Mouse (Mus musculus) kidney, postnatal 0 days (tissue): ENCODE measurements at regions not wholly inside any gene's neighbourhood (a gene's known extent, or its start where the extent isn't known, plus 50 kb on each side); places are given as distances from the start of the nearest gene placed in this dataset.

Experiments used
- ATAC-seq: fragments of 200-750 bp; cut with Nextera tagmentation; replicated peaks from 2 replicates; pipeline ENCODE4 v1.8.0; 2017; ENCODE audit warnings: low read depth, moderate number of reproducible peaks, moderate TSS enrichment, moderate library complexity; ENCODE audit not compliant: low FRiP score
- DNase-seq: peaks from one replicate; pipeline ENCODE4 v3.0.0-alpha.2; 2016; ENCODE audit warnings: low spot score
- H3K27ac ChIP-seq: fragments of 300-500 bp; sonication (generic); 2 replicates; pipeline ENCODE4 v1.5.1; 2014; ENCODE audit warnings: mild to moderate bottlenecking
- H3K27me3 ChIP-seq: fragments of 300-500 bp; sonication (generic); 2 replicates; pipeline ENCODE4 v1.6.1; 2014; ENCODE audit warnings: low read length, mixed read lengths; ENCODE audit not compliant: insufficient read depth
- H3K36me3 ChIP-seq: fragments of 300-500 bp; sonication (generic); 2 replicates; pipeline ENCODE4 v1.6.1; 2014; ENCODE audit warnings: low read length, mixed read lengths; ENCODE audit not compliant: insufficient read depth
- H3K4me1 ChIP-seq: fragments of 300-500 bp; sonication (generic); replicated peaks from 2 replicates; pipeline ENCODE4 v1.6.1; 2014; ENCODE audit warnings: antibody characterized with exemption, low read length, mixed read lengths; ENCODE audit not compliant: insufficient read depth
- H3K4me2 ChIP-seq: fragments of 300-500 bp; sonication (generic); 2 replicates; pipeline ENCODE4 v1.6.1; 2014; ENCODE audit warnings: mild to moderate bottlenecking, low read length, moderate library complexity, mixed read lengths
- H3K4me3 ChIP-seq: fragments of 300-500 bp; sonication (generic); replicated peaks from 2 replicates; pipeline ENCODE4 v1.5.1; 2014; ENCODE audit warnings: low read depth, low read length
- H3K9ac ChIP-seq: fragments of 300-500 bp; sonication (generic); 2 replicates; pipeline ENCODE4 v1.6.1; 2014; ENCODE audit warnings: low read depth, low read length
- H3K9me3 ChIP-seq: fragments of 300-500 bp; sonication (generic); replicated peaks from 2 replicates; pipeline ENCODE4 v1.6.1; 2016; ENCODE audit warnings: low read length, inconsistent platforms, mixed read lengths
- CTCF ChIP-seq: IDR thresholded peaks from 2 replicates; pipeline ENCODE4 v1.5.1; 2016; ENCODE audit warnings: antibody characterized with exemption, low read depth, mild to moderate bottlenecking, moderate library complexity
- WGBS: fragments of 180-500 bp; shearing (Covaris S2); extraction: QIAGEN DNeasy Blood & Tissue Kit; methylation state at CpG from one replicate; pipeline ENCODE4 v1.1.7; 2014; 5-methylcytosine and 5-hydroxymethylcytosine counted together

- no peak overlapping the region for H3K27ac ChIP-seq
Observed at GRCm38 (mm10) chr13:114636731-114637130, 178.0 kb upstream of the Fst start.

GRCm38 (mm10) chr13:114639531-114639930 lies 178.5 kb upstream of the Mocs2 start:
- WGBS = 88% methylated on average over 2 of the region's 2 CpGs
- Histone ChIP-seq H3K9ac (no peak overlapping the region), H3K27me3 (no peaks in the 10 kb centered on the region), H3K36me3 (no peaks in the 10 kb centered on the region), H3K9me3 (no peaks in the 10 kb centered on the region), H3K27ac (no peak overlapping the region), H3K4me2 (no peak overlapping the region), H3K4me1 (no peaks in the 10 kb centered on the region), H3K4me3 (no peak overlapping the region)
- ATAC-seq = no peak
- no peak for DNase-seq
- TF ChIP-seq CTCF = no peak

More at GRCm38 (mm10) chr13:114636731-114637130, 178.0 kb upstream of the Fst start:
- Histone ChIP-seq H3K4me3 (no peak overlapping the region), H3K9me3 (no peaks in the 10 kb centered on the region), H3K27me3 (no peaks in the 10 kb centered on the region), H3K36me3 (no peaks in the 10 kb centered on the region), H3K4me2 (no peak overlapping the region), H3K4me1 (no peaks in the 10 kb centered on the region), H3K9ac (no peak overlapping the region)
- no peak for DNase-seq
- no peak for TF ChIP-seq CTCF
- 82% methylated on average over 4 of the region's 4 CpGs for WGBS
- ATAC-seq = no peak

GRCm38 (mm10) chr13:114641688-114642390 lies 176.2 kb upstream of the Mocs2 start:
- no peak for TF ChIP-seq CTCF
- Histone ChIP-seq H3K27ac (no peak overlapping the region), H3K4me1 (no peaks in the 10 kb centered on the region), H3K27me3 (no peaks in the 10 kb centered on the region), H3K36me3 (no peaks in the 10 kb centered on the region), H3K9ac (no peak overlapping the region), H3K4me3 (no peak overlapping the region), H3K4me2 (no peak overlapping the region), H3K9me3 (no peaks in the 10 kb centered on the region)
- ATAC-seq (no peak), DNase-seq (no peak)
- WGBS = 52% methylated on average over 9 of the region's 9 CpGs

GRCm38 (mm10) chr13:114642901-114643491 lies 175.0 kb upstream of the Mocs2 start:
- Histone ChIP-seq H3K4me3 (no peak overlapping the region), H3K27ac (no peak overlapping the region), H3K36me3 (no peaks in the 10 kb centered on the region), H3K9ac (no peak overlapping the region), H3K27me3 (no peaks in the 10 kb centered on the region), H3K4me2 (no peak overlapping the region), H3K9me3 (no peaks in the 10 kb centered on the region), H3K4me1 (no peaks in the 10 kb centered on the region)
- WGBS = 25% methylated on average over 3 of the region's 3 CpGs
- ATAC-seq (no peak), DNase-seq (no peak)
- TF ChIP-seq CTCF = no peak

GRCm38 (mm10) chr13:114643521-114643920 lies 174.5 kb upstream of the Mocs2 start:
- no peak overlapping the region for H3K4me3 ChIP-seq
- WGBS = 23% methylated on average over 11 of the region's 11 CpGs

GRCm38 (mm10) chr13:114654267-114654666 lies 163.8 kb upstream of the Mocs2 start:
- no peak overlapping the region for H3K9ac ChIP-seq
- no peak overlapping the region for H3K4me3 ChIP-seq
- H3K27me3 ChIP-seq = no peaks in the 10 kb centered on the region
- no peaks in the 10 kb centered on the region for H3K36me3 ChIP-seq
- TF ChIP-seq CTCF = no peak
- H3K9me3 ChIP-seq = no peaks in the 10 kb centered on the region
- H3K4me2 ChIP-seq = no peak overlapping the region
- WGBS = 78% methylated on average over 7 of the region's 7 CpGs
- no peak overlapping the region for H3K27ac ChIP-seq
- ATAC-seq (no peak), DNase-seq (no peak)
- H3K4me1 ChIP-seq = no peaks in the 10 kb centered on the region

More at GRCm38 (mm10) chr13:114643521-114643920, 174.5 kb upstream of the Mocs2 start:
- H3K4me1 ChIP-seq = no peaks in the 10 kb centered on the region
- H3K9me3 ChIP-seq = no peaks in the 10 kb centered on the region
- no peak for ATAC-seq
- H3K36me3 ChIP-seq = no peaks in the 10 kb centered on the region
- H3K9ac ChIP-seq = no peak overlapping the region
- peak; percentile 19 for DNase-seq
- H3K4me2 ChIP-seq = no peak overlapping the region
- no peak for TF ChIP-seq CTCF
- no peaks in the 10 kb centered on the region for H3K27me3 ChIP-seq
- H3K27ac ChIP-seq = no peak overlapping the region
